8 mouse cellular contexts compared by ENCODE assay signal in the genomic region with DNA sequence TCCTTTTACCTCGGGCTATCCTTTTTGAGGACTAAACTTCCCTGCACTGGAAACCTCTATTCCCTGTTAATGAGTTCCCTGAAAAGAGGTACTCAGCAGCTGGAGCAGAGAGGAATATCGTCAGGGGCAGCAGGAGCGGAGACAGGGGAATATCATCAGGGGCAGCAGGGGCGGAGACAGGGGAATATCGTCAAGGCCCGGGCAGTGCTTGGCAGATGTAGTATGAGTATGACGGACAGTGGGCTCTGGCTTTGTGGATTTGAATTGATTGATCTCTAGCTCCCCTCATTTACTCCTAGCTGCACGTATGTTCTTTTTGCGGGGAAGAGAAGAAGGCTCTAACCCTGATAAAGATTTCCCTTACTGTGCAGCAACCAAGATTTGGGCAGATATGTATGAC. TPM values are rescaled to one million over a fixed set of nuclear protein-coding genes. Genes with fewer than 3 reads are reported as not detected.
DNase-seq lines count a peak whose midpoint lies in the region; ATAC-seq and TF ChIP-seq lines count a peak whose summit lies in the region.

No protein-coding gene starts in this region.

- 0 out of 2 replicates have a peak overlapping the region, but pooled peaks have one; percentile 66 for H3K9ac ChIP-seq in CH12.LX (ENCODE audit: insufficient read depth, low read depth)
- peak overlapping the region; percentile 96 for H3K9ac ChIP-seq in forebrain, embryonic 13.5 days
- no peak overlapping the region for H3K9ac ChIP-seq in limb, embryonic 15.5 days

- peak overlapping the region; percentile 90 for H3K4me3 ChIP-seq in erythroblast, embryonic 14.5 days (replicated peaks)
- H3K4me3 ChIP-seq in CH12.LX (replicated peaks in 1 of 3; ENCODE audit: low read depth in 2 of 3, low read length in 2 of 3, poor library complexity in 1 of 3), result peak overlapping the region in 2 of 3 experiments; percentile 59 to 91
- H3K4me3 ChIP-seq in forebrain, embryonic 13.5 days, result peak overlapping the region; percentile 98
- peak overlapping the region; percentile 94 for H3K4me3 ChIP-seq in limb, embryonic 15.5 days

- peaks cover 28% of the 10 kb centered on the region for H3K36me3 ChIP-seq in erythroblast, embryonic 14.5 days (ENCODE audit: control insufficient read depth)
- H3K36me3 ChIP-seq in CH12.LX (replicated peaks in 1 of 2; ENCODE audit: control insufficient read depth in 1 of 2, insufficient read depth in 1 of 2, low read length in 1 of 2), result peaks cover under 1 to 11% of the 10 kb centered on the region in 2 experiments
- H3K36me3 ChIP-seq in forebrain, embryonic 13.5 days (ENCODE audit: poor library complexity, severe bottlenecking), result no peaks in the 10 kb centered on the region
- no peaks in the 10 kb centered on the region for H3K36me3 ChIP-seq in limb, embryonic 15.5 days

- peaks cover 20% of the 10 kb centered on the region for H3K79me2 ChIP-seq in CH12.LX (replicated peaks; ENCODE audit: control insufficient read depth, extremely low read depth, insufficient read depth, poor library complexity, severe bottlenecking)

- TF ChIP-seq POLR2A in CH12.LX (IDR thresholded peaks at IDR 0.05; ENCODE audit: low read depth, low read length), result no peak

- in situ Hi-C loops in CH12.LX (cut with MboI; ENCODE audit: low pct_ligation_motif_present, low pct_unique_long_range_greater_than_20kb, low sequenced_read_pairs), result no loop called here

- no peak for TF ChIP-seq EP300 in CH12.LX (IDR thresholded peaks at IDR 0.05; ENCODE audit: low read length)

- peak overlapping the region; percentile 40 for H3K4me2 ChIP-seq in CH12.LX (ENCODE audit: insufficient read depth, low read depth, poor library complexity, severe bottlenecking)
- H3K4me2 ChIP-seq in forebrain, embryonic 13.5 days, result peak overlapping the region; percentile 92
- H3K4me2 ChIP-seq in limb, embryonic 15.5 days, result peak overlapping the region; percentile 73

- 54% methylated on average over 9 of the region's 9 CpGs for WGBS in forebrain, embryonic 13.5 days
- WGBS in limb, embryonic 15.5 days, result 45% methylated on average over 9 of the region's 9 CpGs

- no peak for TF ChIP-seq RAD21 in CH12.LX (IDR thresholded peaks at IDR 0.05; ENCODE audit: low read depth, low read length)

- DNase-seq in CH12.LX (ENCODE audit: extremely low read depth), result no peak
- DNase-seq in urinary bladder, adult 18-20 months (ENCODE audit: low spot score in 2 of 2), result no peak
- no peak for DNase-seq in kidney, postnatal 25 days
- no peak for DNase-seq in gastrocnemius, adult 8-10 months (ENCODE audit: low spot score in 2 of 2)

- H3K27me3 ChIP-seq in erythroblast, embryonic 14.5 days (ENCODE audit: control insufficient read depth), result peaks cover 16% of the 10 kb centered on the region
- H3K27me3 ChIP-seq in CH12.LX (replicated peaks), result no peaks in the 10 kb centered on the region
- H3K27me3 ChIP-seq in forebrain, embryonic 13.5 days, result no peaks in the 10 kb centered on the region
- H3K27me3 ChIP-seq in limb, embryonic 15.5 days, result no peaks in the 10 kb centered on the region

- H3K9me3 ChIP-seq in erythroblast, embryonic 14.5 days (ENCODE audit: control insufficient read depth, low read length), result no peaks in the 10 kb centered on the region
- no peaks in the 10 kb centered on the region for H3K9me3 ChIP-seq in CH12.LX (replicated peaks; ENCODE audit: low read length)
- H3K9me3 ChIP-seq in forebrain, embryonic 13.5 days (replicated peaks), result no peaks in the 10 kb centered on the region
- H3K9me3 ChIP-seq in limb, embryonic 15.5 days, result no peaks in the 10 kb centered on the region

- ATAC-seq in erythroblast, adult 5-6 weeks (replicated peaks; ENCODE audit: low FRiP score, poor library complexity, severe bottlenecking), result no peak
- no peak for ATAC-seq in forebrain, embryonic 13.5 days
- no peak for ATAC-seq in limb, embryonic 15.5 days (ENCODE audit: insufficient number of reproducible peaks, low FRiP score, low TSS enrichment, low read depth)

- dilution Hi-C loops in CH12.LX (cut with MboI; ENCODE audit: extremely low pct_ligation_motif_present, extremely low pct_unique_long_range_greater_than_20kb, low sequenced_read_pairs), result no loop called here

- TF ChIP-seq CTCF in CH12.LX (conservative IDR thresholded peaks at IDR 0.05 in 1 of 2, IDR thresholded peaks at IDR 0.05 in 1 of 2; ENCODE audit: low read depth in 2 of 2, low read length in 2 of 2), result no peak

- H3K4me1 ChIP-seq in erythroblast, embryonic 14.5 days (ENCODE audit: control insufficient read depth), result peaks cover 22% of the 10 kb centered on the region
- H3K4me1 ChIP-seq in CH12.LX (ENCODE audit: control insufficient read depth in 1 of 2, insufficient read depth in 2 of 2), result peaks cover 5 to 23% of the 10 kb centered on the region in 2 experiments
- peaks cover 26% of the 10 kb centered on the region for H3K4me1 ChIP-seq in forebrain, embryonic 13.5 days
- H3K4me1 ChIP-seq in limb, embryonic 15.5 days, result peaks cover 18% of the 10 kb centered on the region

- H3K27ac ChIP-seq in CH12.LX (ENCODE audit: insufficient read depth, low read depth), result no peak overlapping the region
- H3K27ac ChIP-seq in forebrain, embryonic 13.5 days, result peak overlapping the region; percentile 93
- H3K27ac ChIP-seq in limb, embryonic 15.5 days, result peak overlapping the region; percentile 97

TF ChIP-seq in CH12.LX, 34 proteins besides CTCF, POLR2A, EP300 and RAD21:
- TF ChIP-seq NRF1 (IDR thresholded peaks at IDR 0.05; ENCODE audit: low read depth, low read length) (no peak), PAX5 (IDR thresholded peaks at IDR 0.05; ENCODE audit: low read length) (no peak), IRF4 (IDR thresholded peaks at IDR 0.05; ENCODE audit: low read depth, low read length) (no peak)

RNA-seq across cellular contexts. Expression of a gene that starts 0.7 kb away (rescaled TPM):
- polyA plus RNA-seq in erythroblast, embryonic 14.5 days (2012), result 4.0 and 4.6 TPM in 2 replicates
- 19.0 and 30.4 TPM in 2 replicates for total RNA-seq in erythroblast, adult 5-6 weeks (2015; ENCODE audit: low replicate concordance)
- 23.7 and 32.5 TPM in 2 replicates for total RNA-seq in erythroblast, adult 5-6 weeks (2017; ENCODE audit: low replicate concordance)
- total RNA-seq in CH12.LX (2012; rRNA removed) (6.8 and 8.7 TPM in 2 replicates), CH12.LX (2014; rRNA removed) (11.5 and 11.6 TPM in 2 replicates)
- polyA plus RNA-seq in CH12.LX (2012; ENCODE audit: insufficient read length, low read depth), result 11.1 and 12.2 TPM in 2 replicates
- 7.3 and 7.4 TPM in 2 replicates for polyA plus RNA-seq in forebrain, embryonic 13.5 days (2015; fragmentation: Nextera tagmentation; extraction: Ambion mirVana)
- polyA plus RNA-seq in limb, embryonic 15.5 days (2015; fragmentation: Nextera tagmentation; extraction: Ambion mirVana), result 9.3 and 13.7 TPM in 2 replicates
- total RNA-seq in gastrocnemius, adult 8-10 months (2022), result 10 to 100 TPM in 2 of 4 experiments, 1 to 10 TPM in 2; 8.3 to 10.5 (median 9.8) TPM

RNA-seq across cellular contexts. Expression of a gene that starts 1.3 kb away (rescaled TPM):
- 3.3 and 5.2 TPM in 2 replicates for polyA plus RNA-seq in erythroblast, embryonic 14.5 days (2012)
- total RNA-seq in erythroblast, adult 5-6 weeks (2015; ENCODE audit: low replicate concordance), result 20.8 and 33.9 TPM in 2 replicates
- 25.5 and 37.5 TPM in 2 replicates for total RNA-seq in erythroblast, adult 5-6 weeks (2017; ENCODE audit: low replicate concordance)
- total RNA-seq in CH12.LX (2012; rRNA removed), result 165 and 176 TPM in 2 replicates
- 213 and 222 TPM in 2 replicates for total RNA-seq in CH12.LX (2014; rRNA removed)
- polyA plus RNA-seq in CH12.LX (2012; ENCODE audit: insufficient read length, low read depth), result 255 and 317 TPM in 2 replicates
- 71.3 and 73.6 TPM in 2 replicates for polyA plus RNA-seq in forebrain, embryonic 13.5 days (2015; fragmentation: Nextera tagmentation; extraction: Ambion mirVana)
- 66.2 and 72.0 TPM in 2 replicates for polyA plus RNA-seq in limb, embryonic 15.5 days (2015; fragmentation: Nextera tagmentation; extraction: Ambion mirVana)
- total RNA-seq in gastrocnemius, adult 8-10 months (2022), result 10 to 100 TPM; 11.7 to 15.8 (median 12.8) TPM

RNA-seq across cellular contexts. Expression of a gene that starts 44.3 kb away (rescaled TPM):
- polyA plus RNA-seq in erythroblast, embryonic 14.5 days (2012), result 0.08 and 0.09 TPM in 2 replicates
- 9.0 and 10.7 TPM in 2 replicates for total RNA-seq in erythroblast, adult 5-6 weeks (2015; ENCODE audit: low replicate concordance)
- 3.6 and 5.7 TPM in 2 replicates for total RNA-seq in erythroblast, adult 5-6 weeks (2017; ENCODE audit: low replicate concordance)
- total RNA-seq in CH12.LX (2012; rRNA removed), result 6.2 and 7.6 TPM in 2 replicates
- 9.5 and 11.5 TPM in 2 replicates for total RNA-seq in CH12.LX (2014; rRNA removed)
- polyA plus RNA-seq in CH12.LX (2012; ENCODE audit: insufficient read length, low read depth), result 13.4 and 20.5 TPM in 2 replicates
- 16.6 and 22.1 TPM in 2 replicates for polyA plus RNA-seq in forebrain, embryonic 13.5 days (2015; fragmentation: Nextera tagmentation; extraction: Ambion mirVana)
- 14.4 and 16.7 TPM in 2 replicates for polyA plus RNA-seq in limb, embryonic 15.5 days (2015; fragmentation: Nextera tagmentation; extraction: Ambion mirVana)
- 1 to 10 TPM; 4.5 to 7.3 (median 4.6) TPM for total RNA-seq in gastrocnemius, adult 8-10 months (2022)

Comparison
In these comparisons a context has a peak if more than half of its experiments do, and no peak if none do; other contexts are left out.
1. H3K4me2 ChIP-seq: peak in every context shown above with its lines; median percentile 92 in forebrain, embryonic 13.5 days; 73 in limb, embryonic 15.5 days; 40 in CH12.LX.
2. RNA of a gene that starts 1.3 kb away (polyA plus RNA-seq): 255 to 317 TPM in CH12.LX, 71.3 to 73.6 TPM in forebrain, embryonic 13.5 days and 66.2 to 72.0 TPM in limb, embryonic 15.5 days; 3.3 to 5.2 TPM in erythroblast, embryonic 14.5 days; every median in the first group is over 10 times any median in the second.
3. RNA of a gene that starts 44.3 kb away (polyA plus RNA-seq): 16.6 to 22.1 TPM in forebrain, embryonic 13.5 days, 14.4 to 16.7 TPM in limb, embryonic 15.5 days and 13.4 to 20.5 TPM in CH12.LX; 0.08 to 0.09 TPM in erythroblast, embryonic 14.5 days; every median in the first group is over 10 times any median in the second.
4. Peak in every context shown above with its lines, with median percentiles within 50 percentile points of each other: H3K4me3 ChIP-seq.